Mouse (Mus musculus): Measurements from ENCODE around the gene Xylt1. TPM values are rescaled to one million over a fixed set of nuclear protein-coding genes. Genes with fewer than 3 reads are reported as not detected.

Gene Xylt1
- polyA plus RNA-seq, 1 experiment: not detected

DNA sequence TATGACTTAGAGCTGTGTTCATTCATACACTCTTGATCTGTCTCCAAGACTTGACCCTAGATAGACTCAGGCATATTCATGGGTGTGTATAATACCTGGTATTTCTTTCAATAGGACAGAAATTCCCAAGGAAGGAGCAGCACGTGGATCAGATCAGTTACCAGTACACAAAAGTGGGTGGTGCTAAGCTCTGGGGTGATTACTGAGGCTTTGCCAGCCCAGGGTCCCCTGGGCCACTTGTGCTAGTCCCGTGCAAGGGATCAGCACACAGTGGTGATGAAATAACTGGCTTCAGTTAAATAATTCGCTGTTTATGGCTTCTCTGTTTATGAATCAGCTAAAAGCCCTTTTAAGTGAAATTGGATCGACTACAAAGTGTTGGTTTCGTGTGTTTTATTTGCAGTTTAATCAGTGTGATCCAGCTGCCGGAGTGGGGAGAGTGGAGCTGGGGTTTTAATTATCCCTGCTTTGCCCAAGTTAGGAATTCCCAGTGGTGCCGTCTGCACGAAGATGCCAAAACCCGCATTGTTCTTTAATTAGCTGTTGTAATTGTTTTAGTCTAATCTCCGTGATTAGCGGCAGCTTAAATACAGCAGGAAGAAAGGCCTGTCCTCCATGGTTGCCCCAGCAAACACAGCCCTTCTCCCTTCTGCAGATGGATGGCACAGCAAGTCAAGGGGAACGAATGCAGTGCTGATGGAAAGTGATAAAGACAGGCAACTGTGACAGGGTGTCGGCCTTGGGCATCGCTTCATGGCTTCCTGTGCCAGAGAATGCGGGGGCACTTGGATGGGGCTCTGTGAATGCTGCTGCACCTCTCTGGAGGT lies 120.8 kb downstream of the Xylt1 start:
- no peak for TF ChIP-seq GATA1 (IDR thresholded peaks at IDR 0.05; ENCODE audit: low read length)

DNA sequence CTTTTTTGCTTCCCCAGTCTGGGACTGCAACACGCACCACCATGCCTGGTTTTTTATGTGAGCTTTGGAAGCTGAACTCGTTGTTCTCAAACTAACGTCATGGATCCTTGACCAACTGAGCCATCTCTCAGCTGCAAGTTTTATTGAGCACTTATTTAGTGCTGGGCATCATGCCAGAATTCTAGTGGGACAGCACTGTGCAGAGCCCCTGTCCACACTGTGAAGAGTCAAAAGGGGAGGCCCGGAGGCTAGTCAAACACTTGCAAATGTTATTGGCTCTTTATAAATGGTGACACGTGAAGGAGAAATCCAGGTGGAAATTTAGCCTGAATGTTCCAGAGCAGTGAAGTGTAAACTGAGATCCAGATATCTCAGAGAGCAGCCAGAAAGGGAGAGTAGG lies 121.6 kb downstream of the Xylt1 start:
- TF ChIP-seq GATA1 (IDR thresholded peaks at IDR 0.05; ENCODE audit: low read length): no peak

DNA sequence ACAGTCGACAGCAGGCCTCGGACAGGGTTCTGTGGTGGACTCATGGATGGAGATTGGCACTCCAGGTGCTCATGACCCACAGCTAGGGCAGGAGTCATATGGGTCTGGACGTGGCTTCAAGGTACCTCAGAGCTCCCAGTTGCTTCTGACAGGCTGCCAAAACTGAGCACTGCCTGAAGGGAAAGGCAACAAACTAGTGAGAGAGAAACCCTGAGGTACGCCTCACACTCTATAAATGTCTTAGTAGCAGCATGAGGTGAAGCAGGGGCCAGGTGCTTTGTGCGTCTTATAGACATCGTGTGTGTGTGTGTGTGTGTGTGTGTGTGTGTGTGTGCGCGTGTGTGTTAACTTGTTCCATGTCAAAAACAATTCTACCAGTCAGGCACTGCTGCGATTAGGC lies 122.9 kb downstream of the Xylt1 start:
- no peak for TF ChIP-seq GATA1 (IDR thresholded peaks at IDR 0.05; ENCODE audit: low read length)

DNA sequence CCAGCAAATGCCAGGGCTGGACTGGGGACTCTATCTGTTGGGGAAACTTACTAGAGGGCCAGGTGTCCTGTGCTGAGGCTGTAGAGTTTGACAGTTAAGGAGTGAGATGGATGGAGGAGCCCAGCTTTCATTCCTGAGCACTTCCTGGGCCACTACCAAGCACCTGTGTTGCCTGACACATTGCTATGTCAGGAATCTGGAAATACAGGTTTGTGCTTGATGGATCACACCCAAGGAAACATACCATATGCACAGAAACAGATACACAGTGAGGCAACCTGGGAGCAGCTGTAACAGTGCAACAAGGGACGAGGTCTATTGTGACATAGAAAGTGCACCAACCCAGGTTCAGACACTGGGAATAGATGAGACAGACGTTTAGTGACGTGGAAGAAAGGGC lies 125.0 kb downstream of the Xylt1 start:
- TF ChIP-seq GATA1 (IDR thresholded peaks at IDR 0.05; ENCODE audit: low read length): no peak

DNA sequence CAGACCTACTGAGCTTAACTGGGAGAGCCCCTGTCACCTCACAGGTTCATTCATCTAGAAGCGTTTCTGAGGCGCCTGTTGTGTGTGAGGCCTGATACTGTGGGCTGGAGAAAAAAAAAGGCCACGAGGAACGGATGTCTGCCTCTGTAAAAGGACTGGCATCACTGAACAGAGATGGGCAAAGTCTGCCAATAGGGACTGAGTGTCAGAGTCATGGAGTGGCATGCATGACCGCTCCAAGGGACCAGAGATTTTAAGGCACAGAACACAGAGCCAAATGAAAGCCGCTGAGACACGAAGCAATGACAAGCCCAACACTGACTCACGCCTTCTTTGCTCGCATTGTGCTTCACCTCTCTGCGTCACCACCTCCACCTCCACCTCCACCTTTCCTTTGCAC lies 126.6 kb downstream of the Xylt1 start:
- no peak for TF ChIP-seq GATA1 (IDR thresholded peaks at IDR 0.05; ENCODE audit: low read length)

DNA sequence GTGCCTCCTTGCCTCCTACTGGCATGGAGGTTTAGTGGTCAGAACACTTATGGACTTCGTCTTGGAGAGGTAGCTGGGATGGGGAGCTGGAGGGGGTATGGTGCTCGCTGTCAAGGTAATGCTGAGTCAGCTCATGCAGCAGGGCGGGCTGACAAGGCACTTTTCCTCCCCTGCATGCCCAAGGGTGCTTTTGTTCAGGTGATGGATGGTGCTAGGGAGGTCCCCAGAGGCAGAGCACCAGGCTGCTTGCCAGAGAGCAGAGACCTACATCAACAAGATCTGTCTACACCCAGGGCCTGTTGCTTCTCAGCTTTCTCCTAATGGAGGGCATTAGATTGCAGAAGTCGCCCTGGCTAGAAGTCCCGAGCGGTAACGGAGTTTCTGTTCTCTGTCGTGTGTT lies 127.3 kb downstream of the Xylt1 start:
- TF ChIP-seq GATA1 (IDR thresholded peaks at IDR 0.05; ENCODE audit: low read length): no peak

DNA sequence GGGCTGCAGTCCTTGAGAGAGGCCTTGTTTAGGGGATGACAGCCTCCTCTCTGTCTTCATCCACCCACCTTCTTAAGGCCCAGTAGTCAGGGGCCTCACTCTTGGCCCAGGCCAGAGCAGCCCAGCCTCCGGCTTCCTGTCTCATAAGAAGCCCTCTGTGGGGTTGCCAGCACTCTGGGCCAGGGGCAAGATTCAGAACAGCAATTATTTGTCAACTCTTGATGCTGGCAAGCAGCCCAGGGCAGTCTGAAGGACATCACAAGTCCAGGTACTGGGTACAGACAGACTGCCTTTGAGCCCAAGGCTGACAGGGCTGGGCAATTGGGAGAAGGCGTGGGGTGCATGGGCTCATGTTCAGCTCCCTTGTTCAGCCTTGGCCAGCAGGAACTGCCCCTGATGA lies 129.3 kb downstream of the Xylt1 start:
- no peak for TF ChIP-seq GATA1 (IDR thresholded peaks at IDR 0.05; ENCODE audit: low read length)

DNA sequence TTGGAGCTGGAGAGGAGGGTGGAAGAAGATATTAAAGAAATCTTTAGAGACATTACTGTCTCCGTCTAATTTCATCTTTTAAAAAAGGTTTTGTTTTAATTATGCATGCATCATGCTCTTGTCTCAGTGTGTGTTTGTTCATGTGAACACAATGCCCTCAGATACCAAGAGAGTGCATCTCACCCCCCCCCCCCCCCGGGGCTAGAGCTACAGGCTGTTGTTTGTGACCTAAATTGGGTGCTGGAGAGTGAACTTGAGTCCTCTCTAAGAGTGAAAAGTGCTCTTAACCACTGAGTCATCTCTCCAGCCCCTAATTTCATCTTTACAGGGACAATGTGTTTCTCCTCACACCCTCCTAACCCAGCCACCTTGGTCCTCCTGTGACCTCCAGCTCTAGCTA lies 131.5 kb downstream of the Xylt1 start:
- no peak for TF ChIP-seq GATA1 (IDR thresholded peaks at IDR 0.05; ENCODE audit: low read length)

DNA sequence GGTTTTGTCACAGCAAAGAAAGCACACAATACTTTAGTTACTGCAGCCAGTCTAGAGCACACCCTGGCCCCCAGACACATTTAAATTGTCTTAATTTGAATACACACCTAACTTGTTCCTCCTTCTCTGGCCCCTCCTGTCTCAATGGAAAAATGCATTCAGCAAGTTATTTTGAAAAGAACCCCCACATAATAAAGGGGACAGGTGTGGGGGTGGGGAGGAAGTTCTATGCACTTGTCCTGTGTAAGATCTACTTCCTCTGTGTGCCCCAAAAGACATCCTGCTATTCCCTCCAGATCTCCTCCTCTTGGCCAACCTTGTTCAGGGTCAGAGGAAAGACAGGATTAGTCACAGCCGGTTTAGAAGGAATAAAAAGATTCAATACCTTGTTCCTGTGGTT lies 135.0 kb downstream of the Xylt1 start:
- TF ChIP-seq GATA1 (IDR thresholded peaks at IDR 0.05; ENCODE audit: low read length): no peak

DNA sequence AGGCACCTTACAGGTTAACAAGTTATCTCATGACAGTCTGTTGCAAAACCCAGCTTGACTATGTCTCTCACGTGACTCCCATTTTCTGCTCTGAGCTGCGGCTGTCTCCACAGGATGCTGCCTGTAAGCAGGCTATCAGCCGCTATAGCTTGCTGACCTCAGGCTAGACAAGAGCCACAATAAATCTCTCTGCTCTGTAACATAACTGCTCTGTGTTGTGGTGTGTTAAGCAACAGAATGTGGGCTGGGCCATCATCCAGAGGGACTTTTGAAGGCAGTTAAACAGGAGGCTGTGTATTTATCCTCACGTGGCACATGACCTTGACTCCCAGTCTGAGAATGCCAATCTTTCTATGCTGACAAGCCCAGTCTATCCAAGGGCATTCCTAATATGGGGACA lies 136.1 kb downstream of the Xylt1 start:
- no peak for TF ChIP-seq GATA1 (IDR thresholded peaks at IDR 0.05; ENCODE audit: low read length)

DNA sequence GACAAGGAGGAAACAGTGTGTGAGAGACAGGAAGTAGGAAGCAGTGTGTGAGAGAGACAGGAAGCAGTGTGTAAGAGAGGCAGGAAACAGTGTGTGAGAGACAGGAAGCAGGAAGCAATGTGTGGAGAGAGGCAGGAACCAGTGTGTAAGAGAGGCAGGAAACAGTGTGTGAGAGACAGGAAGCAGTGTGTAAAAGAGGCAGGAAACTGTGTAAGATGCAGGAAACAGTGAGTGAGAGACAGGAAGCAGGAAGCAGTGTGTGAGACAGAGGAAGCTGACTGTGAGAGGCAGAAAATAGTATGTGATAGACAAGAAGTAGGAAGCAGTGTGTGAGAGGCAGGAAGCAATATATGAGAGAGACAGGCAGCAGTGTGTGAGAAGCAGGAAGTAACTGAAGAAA lies 140.6 kb downstream of the Xylt1 start:
- TF ChIP-seq GATA1 (IDR thresholded peaks at IDR 0.05; ENCODE audit: low read length): no peak

DNA sequence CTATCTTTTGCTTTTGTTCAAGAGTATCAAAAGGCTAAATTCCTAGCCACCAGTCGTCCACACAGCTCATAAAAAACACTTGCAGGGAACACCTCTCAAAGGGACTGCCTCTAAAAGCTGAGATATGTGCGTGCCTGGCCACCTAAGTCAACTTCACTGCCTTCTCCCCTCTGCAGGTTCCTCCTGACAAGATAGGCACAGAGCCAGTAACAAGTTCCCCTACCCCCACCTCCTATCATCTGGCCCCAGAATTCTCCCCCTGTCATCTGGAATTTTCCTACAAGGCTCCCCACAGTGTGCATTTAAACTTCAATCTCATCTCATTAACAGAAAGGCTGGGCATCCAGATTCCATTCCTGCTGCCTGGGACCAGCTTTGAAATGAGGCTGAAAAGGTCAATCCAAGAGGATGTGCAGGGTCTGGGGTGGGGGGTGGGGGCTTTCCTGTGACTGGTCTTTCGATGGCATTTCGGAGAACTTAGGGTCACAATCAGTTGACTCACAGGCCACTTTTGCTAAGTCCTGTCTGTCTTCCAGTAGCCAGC lies 141.4 kb downstream of the Xylt1 start:
- TF ChIP-seq GATA1 (IDR thresholded peaks at IDR 0.05; ENCODE audit: low read length): no peak

DNA sequence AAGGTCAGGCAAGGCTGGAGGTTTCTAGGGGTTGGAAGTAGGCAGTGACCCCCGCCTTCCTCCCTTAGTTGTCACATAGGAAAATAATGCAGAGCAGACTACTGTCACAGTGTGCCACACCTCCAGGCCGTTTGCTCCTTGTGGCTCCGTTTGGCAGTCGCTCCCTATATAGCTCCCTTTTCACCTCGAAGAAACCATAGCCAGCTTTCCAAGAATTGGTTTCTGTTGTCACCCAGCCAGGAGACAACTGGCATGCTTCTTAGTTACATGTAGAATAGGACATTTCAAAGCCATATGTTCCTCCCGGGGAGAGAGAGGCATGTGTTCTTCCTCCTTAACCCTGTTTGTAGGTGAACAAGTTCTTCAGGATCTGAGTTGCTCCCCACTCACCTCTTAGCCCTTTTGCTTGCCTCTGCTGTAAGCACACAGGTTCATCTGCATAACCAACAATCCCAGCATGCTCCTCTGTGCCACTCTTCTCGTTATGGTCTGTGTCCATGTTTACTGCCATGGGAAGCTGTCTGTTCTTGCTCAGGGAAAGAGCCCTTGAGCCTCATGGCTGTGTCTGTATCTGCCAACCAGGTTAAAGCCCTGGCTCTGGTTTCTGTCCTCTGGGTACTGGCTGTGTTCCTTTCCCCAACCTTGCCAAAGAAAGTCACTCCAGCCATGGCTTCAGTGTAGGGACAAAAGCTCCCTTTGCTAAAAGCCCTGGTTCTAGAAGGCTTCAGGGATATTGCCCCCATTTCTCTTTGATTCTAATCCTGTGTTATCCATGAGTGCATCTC lies 143.8 kb downstream of the Xylt1 start:
- no peak for TF ChIP-seq GATA1 (IDR thresholded peaks at IDR 0.05; ENCODE audit: low read length)

DNA sequence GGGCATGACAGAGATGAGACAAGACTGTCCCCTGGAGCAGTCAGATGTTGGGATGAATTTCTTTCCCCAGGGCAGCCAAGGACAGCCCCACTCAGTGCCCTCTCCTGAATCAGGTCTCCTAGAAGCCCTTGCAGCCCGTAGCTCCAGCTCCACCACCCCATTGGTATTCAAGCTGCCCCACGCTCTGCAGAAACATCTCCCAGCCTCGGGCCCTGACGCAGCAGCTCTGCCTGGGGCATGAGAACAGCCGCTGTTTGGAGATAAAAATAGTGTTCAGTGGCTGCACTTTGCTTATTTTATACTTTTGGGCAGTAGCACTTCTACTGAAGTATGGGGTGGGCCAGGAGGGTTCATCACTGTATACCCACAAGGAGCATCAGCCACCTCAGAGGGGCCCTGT lies 144.9 kb downstream of the Xylt1 start:
- TF ChIP-seq GATA1 (IDR thresholded peaks at IDR 0.05; ENCODE audit: low read length): no peak

DNA sequence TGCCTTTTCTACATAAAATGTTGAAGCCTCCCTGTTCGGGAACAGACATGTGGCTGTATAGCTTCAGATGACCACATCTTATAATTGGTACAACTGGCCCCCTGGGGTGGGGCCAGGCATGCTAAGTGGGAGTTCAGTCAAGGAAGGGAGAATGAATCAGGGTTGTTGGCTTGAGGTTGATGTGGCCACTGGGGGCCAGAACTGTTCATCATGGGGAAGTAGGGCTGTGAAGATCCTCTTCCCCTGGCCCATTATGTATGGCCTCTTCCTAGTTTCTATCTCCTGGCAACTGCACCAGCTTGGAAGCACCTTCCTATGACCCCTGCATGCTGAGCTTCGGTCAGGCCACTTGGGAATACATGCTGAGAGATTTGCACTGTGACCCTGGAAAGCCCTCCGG lies 145.8 kb downstream of the Xylt1 start:
- no peak for TF ChIP-seq GATA1 (IDR thresholded peaks at IDR 0.05; ENCODE audit: low read length)

DNA sequence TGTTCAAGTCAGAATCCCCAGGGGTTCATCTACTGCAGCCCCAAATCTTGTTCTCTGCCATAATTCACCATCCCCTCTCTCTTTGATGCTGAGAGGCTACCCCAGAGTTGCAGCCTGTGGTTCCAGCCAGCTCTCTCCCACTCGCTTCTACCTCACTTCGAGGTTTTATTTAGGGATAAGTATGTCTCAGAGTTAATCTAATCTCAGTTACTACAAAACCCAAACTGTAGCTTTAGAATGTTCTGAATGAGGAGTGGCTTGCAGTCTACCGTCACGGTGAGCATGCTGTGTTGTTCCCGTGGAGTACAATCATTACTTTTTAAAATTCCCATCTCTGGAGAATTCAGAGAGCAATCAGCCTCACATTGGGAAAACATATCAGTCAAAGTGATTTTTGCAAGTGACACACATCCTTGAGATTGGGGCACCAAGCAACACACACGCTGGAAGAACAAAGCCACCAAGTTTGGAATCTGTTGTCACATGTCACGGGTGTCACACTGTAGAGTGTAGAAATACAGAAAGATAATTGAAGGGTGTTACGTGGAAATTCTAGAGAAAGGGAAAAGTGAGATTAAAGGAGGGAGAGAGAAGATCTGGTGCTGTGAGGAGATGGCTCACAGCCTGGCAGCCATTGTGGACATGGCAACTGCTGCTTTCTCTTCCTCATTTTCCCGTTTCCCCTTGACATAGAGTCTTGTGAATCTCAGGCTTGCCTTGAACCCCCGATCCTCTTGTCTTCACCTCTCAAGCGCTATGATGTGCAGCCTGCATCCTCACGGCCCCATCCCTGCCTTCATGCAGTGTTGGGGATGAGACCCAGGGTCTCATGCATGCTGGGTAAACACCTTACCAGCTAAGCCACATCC lies 149.2 kb downstream of the Xylt1 start:
- TF ChIP-seq GATA1 (IDR thresholded peaks at IDR 0.05; ENCODE audit: low read length): no peak
